Mouse (Mus musculus) liver, adult 2 months (tissue): ENCODE data around the gene Mosmo. TPM values are rescaled to one million over a fixed set of nuclear protein-coding genes. Genes with fewer than 3 reads are reported as not detected.

ENCODE experiments used
- DNase-seq: peaks from one replicate; pipeline ENCODE4 v3.0.0-alpha.2; 2011; ENCODE audit warnings: low read depth, low spot score; ENCODE audit errors: extremely low read depth
- H3K27ac ChIP-seq: fragments of 200-500 bp; replicated peaks from 2 replicates; pipeline ENCODE4 v1.5.1; 2012; ENCODE audit warnings: low read depth, mild to moderate bottlenecking, control low read depth, inconsistent platforms, low read length; ENCODE audit not compliant: insufficient read depth
- H3K27me3 ChIP-seq: fragments of 200-500 bp; 2 replicates; pipeline ENCODE4 v1.6.1; 2012; ENCODE audit warnings: mild to moderate bottlenecking, moderate library complexity, low read length, inconsistent platforms; ENCODE audit not compliant: control insufficient read depth, insufficient read depth
- H3K36me3 ChIP-seq: fragments of 200-500 bp; 2 replicates; pipeline ENCODE4 v1.6.1; 2012; ENCODE audit warnings: low read length, inconsistent platforms; ENCODE audit not compliant: control insufficient read depth, insufficient read depth
- H3K4me1 ChIP-seq: fragments of 200-500 bp; 2 replicates; pipeline ENCODE4 v1.6.1; 2011; ENCODE audit warnings: low read length; ENCODE audit not compliant: control insufficient read depth, insufficient read depth
- H3K4me3 ChIP-seq: fragments of 200-500 bp; 2 replicates; pipeline ENCODE4 v1.5.1; 2011; ENCODE audit warnings: low read depth, mild to moderate bottlenecking, control low read depth, low read length, moderate library complexity; ENCODE audit not compliant: insufficient read depth
- H3K79me2 ChIP-seq: fragments of 200-500 bp; 2 replicates; pipeline ENCODE4 v1.6.1; 2012; ENCODE audit warnings: inconsistent platforms, mild to moderate bottlenecking, low read length, moderate library complexity; ENCODE audit not compliant: control insufficient read depth, insufficient read depth
- H3K9ac ChIP-seq: fragments of 200-500 bp; 2 replicates; pipeline ENCODE4 v1.6.1; 2012; ENCODE audit warnings: low read depth, mild to moderate bottlenecking, control low read depth, inconsistent platforms, low read length
- CTCF ChIP-seq: fragments of 200-500 bp; IDR thresholded peaks from 2 replicates; pipeline ENCODE4 v1.5.1; 2011; ENCODE audit warnings: low read depth, low read length, control low read depth
- POLR2A ChIP-seq: fragments of 200-500 bp; IDR thresholded peaks from 2 replicates; pipeline ENCODE4 v1.6.1; 2011; ENCODE audit warnings: low read length, control low read depth; ENCODE audit not compliant: insufficient read depth; ENCODE audit errors: extremely low read depth
- WGBS: fragments of 180-500 bp; shearing (Covaris S2); methylation state at CpG from one replicate; pipeline ENCODE4 v1.1.7; 2018; 5-methylcytosine and 5-hydroxymethylcytosine counted together
- polyA plus RNA-seq: library from polyadenylated mRNA; depleted of rRNA; stranded (reverse); fragments of >200 nt; gene quantifications from 2 replicates; pipeline ENCODE4 v1.2.3, GENCODE M21; 2012
- total RNA-seq: library from RNA; depleted of rRNA; stranded (reverse); fragments of >200 nt; gene quantifications from 2 replicates; pipeline ENCODE4 v1.2.3, GENCODE M21; 2014

Gene Mosmo
- total and polyA plus RNA-seq, 2 experiments, result 9.7 to 16.2 TPM

GRCm38 (mm10) chr7:120748478-120748877, 71.1 kb downstream of the Mosmo start:
- H3K4me3 ChIP-seq, result no peak overlapping the region
- no peak for DNase-seq
- H3K36me3 ChIP-seq, result no peaks in the 10 kb centered on the region
- H3K9ac ChIP-seq, result no peak overlapping the region
- no peak overlapping the region for H3K27ac ChIP-seq
- H3K79me2 ChIP-seq, result no peaks in the 10 kb centered on the region
- H3K4me1 ChIP-seq, result peaks cover 2% of the 10 kb centered on the region; the same call in 1 of the 2 replicates
- H3K27me3 ChIP-seq, result 0 out of 2 replicates have a peak, but pooled peaks cover 2% of the 10 kb centered on the region
- TF ChIP-seq POLR2A (no peak), CTCF (no peak)

DNA sequence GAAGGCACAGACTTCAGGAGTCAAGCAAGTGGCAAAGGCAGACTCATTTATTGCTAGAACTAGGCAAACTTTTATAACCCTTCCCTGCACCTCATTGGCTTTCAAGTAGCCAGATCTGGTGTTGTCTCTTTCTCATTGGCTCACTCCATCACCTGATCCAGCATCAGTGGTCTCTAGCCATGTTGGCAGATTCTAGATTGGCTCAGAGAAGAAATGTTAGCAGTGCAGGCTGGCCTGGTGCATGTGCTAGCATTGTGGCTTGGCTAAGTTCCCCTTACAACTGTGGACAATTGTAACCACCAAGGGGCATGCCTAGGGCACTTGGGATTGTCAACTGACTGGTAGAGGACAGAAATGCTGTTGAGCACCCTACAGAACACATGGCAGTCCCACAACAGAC, 73.9 kb downstream of the Mosmo start:
- no peaks in the 10 kb centered on the region for H3K36me3 ChIP-seq
- no peak overlapping the region for H3K4me3 ChIP-seq
- no peak overlapping the region for H3K27ac ChIP-seq
- H3K9ac ChIP-seq, result no peak overlapping the region
- peaks cover 2% of the 10 kb centered on the region; the same call in 1 of the 2 replicates for H3K4me1 ChIP-seq
- H3K27me3 ChIP-seq, result 0 out of 2 replicates have a peak, but pooled peaks cover 2% of the 10 kb centered on the region
- no peak for DNase-seq
- TF ChIP-seq POLR2A (no peak), CTCF (no peak)
- no peaks in the 10 kb centered on the region; the same call in 1 of the 2 replicates for H3K79me2 ChIP-seq

DNA sequence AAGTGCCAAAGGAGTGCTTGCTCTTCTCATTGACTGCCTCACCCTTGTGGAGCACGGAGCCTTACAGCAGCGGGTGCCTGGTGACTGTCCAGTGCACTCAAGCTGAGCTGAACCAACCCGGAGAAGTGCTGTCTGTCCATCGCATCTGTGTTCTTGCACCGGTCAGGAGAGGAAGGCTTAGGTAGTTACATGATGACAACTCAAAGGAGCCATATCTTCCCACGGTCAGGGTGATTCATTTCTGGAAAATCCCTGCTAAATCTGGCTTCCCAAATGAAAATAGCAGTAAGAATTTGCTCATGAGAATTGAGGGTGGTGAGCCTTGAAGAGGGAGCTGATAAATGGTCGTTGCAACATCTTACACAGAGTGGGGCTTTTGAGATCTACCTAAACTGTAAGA, 74.5 kb downstream of the Mosmo start:
- H3K4me3 ChIP-seq, result no peak overlapping the region
- H3K79me2 ChIP-seq, result no peaks in the 10 kb centered on the region; the same call in 1 of the 2 replicates
- no peak overlapping the region for H3K27ac ChIP-seq
- no peaks in the 10 kb centered on the region for H3K36me3 ChIP-seq
- H3K27me3 ChIP-seq, result 0 out of 2 replicates have a peak, but pooled peaks cover 2% of the 10 kb centered on the region
- TF ChIP-seq CTCF (no peak), POLR2A (no peak)
- 76% methylated on average over 7 of the region's 7 CpGs for WGBS
- no peak for DNase-seq
- H3K4me1 ChIP-seq, result no peaks in the 10 kb centered on the region
- no peak overlapping the region for H3K9ac ChIP-seq

- 0% methylated on average over 5 of the region's 5 CpGs for WGBS
- no peaks in the 10 kb centered on the region for H3K36me3 ChIP-seq
- DNase-seq, result peak; percentile 50
- H3K4me3 ChIP-seq, result no peak overlapping the region
- H3K9ac ChIP-seq, result no peak overlapping the region
- TF ChIP-seq CTCF, result peak; percentile 97
- no peak for TF ChIP-seq POLR2A
- no peaks in the 10 kb centered on the region; the same call in 1 of the 2 replicates for H3K79me2 ChIP-seq
- H3K27ac ChIP-seq, result no peak overlapping the region
- H3K4me1 ChIP-seq, result no peaks in the 10 kb centered on the region
- no peaks in the 10 kb centered on the region for H3K27me3 ChIP-seq
These were observed 77.3 kb downstream of the Mosmo start for GRCm38 (mm10) chr7:120754671-120755070.

DNA sequence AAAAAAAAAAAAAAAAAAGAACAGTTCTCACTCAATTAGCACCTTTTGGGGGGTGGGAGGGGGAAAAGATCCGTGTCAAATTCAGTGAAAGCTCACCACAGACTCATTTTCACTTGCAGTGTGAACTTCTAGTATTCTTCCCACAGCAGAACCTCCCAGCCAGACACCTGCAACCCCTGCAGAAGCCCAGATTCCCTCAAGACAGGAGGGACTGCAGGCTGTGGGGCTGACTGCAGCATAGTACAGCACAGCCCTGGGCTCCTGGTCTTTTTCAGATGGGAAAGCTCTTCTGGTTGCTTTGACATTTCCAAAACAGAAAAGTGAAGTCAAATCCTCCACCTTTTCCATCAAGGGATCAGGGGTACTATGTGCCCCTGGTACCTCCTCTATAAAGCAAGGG, 90.0 kb downstream of the Mosmo start:
- Histone ChIP-seq H3K27me3 (no peaks in the 10 kb centered on the region), H3K4me1 (no peaks in the 10 kb centered on the region), H3K36me3 (no peaks in the 10 kb centered on the region), H3K27ac (no peak overlapping the region), H3K79me2 (no peaks in the 10 kb centered on the region), H3K4me3 (no peak overlapping the region), H3K9ac (no peak overlapping the region)
- no peak for DNase-seq
- WGBS, result 8% methylated on average over 1 of the region's 1 CpGs
- TF ChIP-seq CTCF (no peak), POLR2A (no peak)

GRCm38 (mm10) chr7:120771389-120771788, 94.0 kb downstream of the Mosmo start:
- H3K79me2 ChIP-seq, result no peaks in the 10 kb centered on the region
- no peak overlapping the region for H3K4me3 ChIP-seq
- TF ChIP-seq CTCF (no peak), POLR2A (no peak)
- H3K36me3 ChIP-seq, result no peaks in the 10 kb centered on the region
- no peak overlapping the region for H3K9ac ChIP-seq
- DNase-seq, result no peak
- no peaks in the 10 kb centered on the region for H3K4me1 ChIP-seq
- H3K27ac ChIP-seq, result no peak overlapping the region
- no peaks in the 10 kb centered on the region for H3K27me3 ChIP-seq
- 48% methylated on average over 1 of the region's 1 CpGs for WGBS
